Mouse (Mus musculus) layer of hippocampus, adult 2 months (tissue): ENCODE measurements around the gene 1700015G11Rik. TPM values are rescaled to one million over a fixed set of nuclear protein-coding genes. Genes with fewer than 3 reads are reported as not detected.

Experiments used
- DNase-seq, 2 experiments: peaks; one replicate each; pipeline ENCODE4 v3.0.0; 2022; ENCODE audit warnings: low spot score in 2 of 2
- H3K27ac ChIP-seq: fragments of 200-600 bp; 2 replicates; pipeline ENCODE4 v1.8.1; 2022
- H3K4me3 ChIP-seq: fragments of 200-600 bp; 2 replicates; pipeline ENCODE4 v1.8.1; 2022; ENCODE audit warnings: mild to moderate bottlenecking
- CTCF ChIP-seq: fragments of 200-600 bp; conservative IDR thresholded peaks from 2 replicates; pipeline ENCODE4 v1.8.1; 2022; ENCODE audit warnings: antibody characterized with exemption, mild to moderate bottlenecking, moderate library complexity
- total RNA-seq, 2 experiments: library from RNA; stranded (reverse); gene quantifications; 2 replicates each; pipeline ENCODE4 v1.2.3; 2021

1700015G11Rik gene
- total RNA-seq, 2 experiments from 2014 or later, result not detected

DNA sequence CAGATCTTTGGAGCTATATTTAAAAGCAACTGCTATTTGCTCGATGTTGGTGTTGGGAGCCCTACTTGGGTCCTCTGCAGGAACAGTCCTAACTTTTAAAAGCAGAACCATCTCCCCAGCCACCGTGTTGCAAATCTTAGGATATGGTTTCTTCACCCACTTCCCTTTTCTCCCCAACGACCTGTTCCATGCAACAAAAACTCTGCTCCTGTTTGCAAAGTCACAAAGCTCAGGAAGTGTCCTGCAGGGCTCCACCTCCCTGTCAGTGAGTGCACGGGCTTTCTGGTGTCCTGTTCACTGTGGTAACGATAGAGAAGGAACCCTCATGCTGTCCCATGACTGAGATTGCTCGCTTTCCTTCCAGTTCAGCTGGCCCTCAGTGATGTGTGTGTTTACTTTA lies 28.6 kb downstream of the 1700015G11Rik start:
- DNase-seq, result no peak
- Histone ChIP-seq H3K4me3 (no peak overlapping the region), H3K27ac (no peak overlapping the region)
- no peak for TF ChIP-seq CTCF

DNA sequence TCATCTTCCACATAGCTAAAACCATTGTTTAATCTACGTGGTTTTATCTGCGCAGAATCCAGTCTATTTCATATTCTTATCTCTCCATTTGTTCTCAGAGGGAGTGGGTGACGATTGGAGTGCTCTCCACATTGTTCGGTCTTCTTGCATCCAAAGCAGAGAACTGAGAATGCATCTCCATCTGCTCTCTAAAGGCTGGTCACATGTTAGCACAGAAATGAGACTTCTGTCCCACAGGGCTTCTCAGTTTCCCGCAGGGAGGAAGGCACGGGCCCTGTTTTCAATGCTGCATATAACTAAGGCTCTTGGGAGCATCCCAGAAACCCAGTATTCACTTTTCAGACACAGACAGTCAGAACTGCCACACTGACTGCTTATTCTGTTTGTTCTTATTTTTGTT lies 29.8 kb downstream of the 1700015G11Rik start:
- DNase-seq, result peak; percentile 29 to 30
- H3K27ac ChIP-seq, result no peak overlapping the region
- TF ChIP-seq CTCF, result no peak
- no peak overlapping the region for H3K4me3 ChIP-seq

DNA sequence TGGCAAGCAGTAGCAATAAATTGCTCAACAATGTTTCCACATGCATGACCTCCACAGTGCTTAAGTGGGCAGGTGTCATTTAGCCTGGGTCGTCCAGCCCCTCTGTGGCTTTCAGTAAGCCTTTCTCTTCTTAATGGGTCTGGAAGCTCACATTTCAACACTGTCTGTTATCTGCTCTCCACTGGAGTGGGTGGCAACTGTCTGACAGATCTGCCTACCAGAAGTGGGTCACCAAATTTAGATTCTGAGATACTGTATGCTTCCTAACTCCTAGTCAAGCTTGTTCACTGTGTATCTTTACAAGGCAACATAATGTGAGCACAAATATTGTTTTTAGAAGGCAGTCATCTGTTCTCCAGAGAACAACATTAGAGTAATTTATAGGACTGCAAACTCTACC lies 33.2 kb downstream of the 1700015G11Rik start:
- Histone ChIP-seq H3K4me3 (no peak overlapping the region), H3K27ac (no peak overlapping the region)
- no peak for TF ChIP-seq CTCF
- peak in 1 of 2 experiments; percentile 25 for DNase-seq

DNA sequence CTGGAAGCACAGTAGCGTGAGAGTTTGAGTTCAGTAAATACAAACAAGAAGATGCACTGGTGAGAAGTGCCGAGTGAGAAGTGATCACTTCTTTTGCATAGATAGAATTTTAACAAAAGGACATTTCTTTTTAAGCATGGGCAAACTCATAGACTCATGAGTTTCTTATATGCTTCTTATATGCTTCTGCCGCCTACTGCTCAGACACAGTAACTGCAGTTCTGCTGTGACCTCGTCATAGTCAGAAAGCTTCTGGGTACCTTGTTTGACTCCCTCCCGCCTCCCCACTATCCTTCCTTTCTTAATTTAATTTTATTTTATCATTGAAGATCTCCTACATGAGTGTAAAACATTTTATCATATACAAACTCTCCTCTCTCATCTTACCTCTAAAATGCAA lies 36.3 kb downstream of the 1700015G11Rik start:
- DNase-seq, result no peak
- Histone ChIP-seq H3K4me3 (no peak overlapping the region), H3K27ac (no peak overlapping the region)
- peak; percentile 83 for TF ChIP-seq CTCF

GRCm38 (mm10) chr7:51975181-51975580 lies 40.3 kb downstream of the 1700015G11Rik start:
- no peak overlapping the region for H3K4me3 ChIP-seq
- no peak for TF ChIP-seq CTCF
- no peak overlapping the region for H3K27ac ChIP-seq
- DNase-seq, result no peak

DNA sequence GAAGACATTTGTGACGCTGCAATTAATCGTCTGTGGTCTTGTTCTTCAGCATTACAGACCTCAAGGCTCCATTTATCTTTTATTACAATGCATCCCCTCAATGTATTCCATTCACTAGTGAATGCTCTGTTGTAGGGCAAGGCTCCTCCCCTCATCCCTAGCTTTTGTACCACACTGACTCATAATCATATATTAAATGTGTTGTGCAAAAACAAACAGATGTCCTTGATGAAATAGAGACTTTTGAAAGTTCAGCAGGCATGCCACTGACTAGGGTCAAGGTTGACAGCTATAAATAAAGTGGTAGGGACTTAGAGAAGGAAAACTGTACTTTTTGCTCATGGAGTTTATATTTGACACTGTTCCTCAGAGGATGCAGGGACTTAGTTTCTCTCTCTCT lies 42.0 kb downstream of the 1700015G11Rik start:
- no peak for DNase-seq
- TF ChIP-seq CTCF, result no peak
- no peak overlapping the region for H3K4me3 ChIP-seq
- no peak overlapping the region; the same call in 1 of the 2 replicates for H3K27ac ChIP-seq

GRCm38 (mm10) chr7:51973091-51973490 lies 42.4 kb downstream of the 1700015G11Rik start:
- no peak for DNase-seq
- TF ChIP-seq CTCF, result no peak
- Histone ChIP-seq H3K27ac (peak overlapping the region; percentile 37; the same call in 1 of the 2 replicates), H3K4me3 (no peak overlapping the region)

DNA sequence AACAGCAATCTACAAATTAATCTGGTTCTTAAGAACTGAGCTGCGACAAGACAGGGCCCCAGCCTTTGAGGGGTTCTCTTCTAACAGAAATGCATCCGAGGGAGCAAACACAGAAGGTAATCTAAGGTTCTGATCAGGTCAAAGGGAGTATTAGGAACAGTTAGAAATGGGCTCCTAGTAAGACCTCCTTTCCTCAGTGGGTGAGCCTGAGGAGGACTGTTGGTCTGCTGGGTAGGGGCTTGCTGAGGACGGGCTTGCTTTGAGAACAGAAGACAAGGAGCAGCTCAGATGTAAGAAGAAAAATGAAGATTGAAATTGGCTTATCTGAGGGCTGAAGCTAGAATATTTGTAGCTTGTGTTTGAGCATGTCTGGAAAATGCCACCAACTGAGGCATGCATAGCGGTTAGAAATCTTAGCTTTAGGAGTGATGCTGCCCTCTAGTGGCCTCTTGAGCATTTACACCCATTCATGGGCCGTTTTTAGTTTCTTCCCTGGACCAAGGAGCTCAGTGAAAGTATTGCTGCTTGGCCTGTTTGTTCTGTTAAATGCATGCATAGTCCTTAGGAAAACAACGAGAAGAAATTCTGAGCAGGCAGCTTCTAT lies 43.2 kb downstream of the 1700015G11Rik start:
- peak; percentile 95 for TF ChIP-seq CTCF
- H3K27ac ChIP-seq, result peak overlapping the region; percentile 37; the same call in 1 of the 2 replicates

DNA sequence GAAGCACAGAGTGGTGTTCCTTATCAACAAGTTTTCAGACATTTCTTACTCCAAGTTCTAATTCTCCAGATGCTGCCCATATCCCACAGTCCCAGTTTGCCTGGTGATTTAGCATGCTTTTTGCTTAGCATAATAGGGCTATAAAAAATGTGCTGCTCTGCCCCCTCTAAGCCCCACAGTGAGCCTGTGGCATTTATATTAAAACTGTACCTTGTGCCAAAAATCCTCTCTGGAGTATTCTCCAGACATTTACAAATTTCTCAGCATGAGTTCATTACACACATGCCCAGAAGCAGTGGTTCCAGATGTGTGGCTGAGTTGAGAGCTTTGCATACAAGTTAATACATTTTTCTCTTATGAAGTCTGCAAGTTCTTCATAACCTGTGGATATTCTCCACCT lies 46.1 kb downstream of the 1700015G11Rik start:
- DNase-seq, result no peak
- no peak for TF ChIP-seq CTCF
- H3K4me3 ChIP-seq, result no peak overlapping the region
- H3K27ac ChIP-seq, result no peak overlapping the region

More for the DNA sequence above, 43.2 kb downstream of the 1700015G11Rik start:
- H3K4me3 ChIP-seq, result no peak overlapping the region
- peak; percentile 41 to 62 for DNase-seq

GRCm38 (mm10) chr7:51967581-51967980 lies 47.9 kb downstream of the 1700015G11Rik start:
- TF ChIP-seq CTCF, result no peak
- no peak overlapping the region for H3K27ac ChIP-seq
- DNase-seq, result no peak
- no peak overlapping the region for H3K4me3 ChIP-seq

DNA sequence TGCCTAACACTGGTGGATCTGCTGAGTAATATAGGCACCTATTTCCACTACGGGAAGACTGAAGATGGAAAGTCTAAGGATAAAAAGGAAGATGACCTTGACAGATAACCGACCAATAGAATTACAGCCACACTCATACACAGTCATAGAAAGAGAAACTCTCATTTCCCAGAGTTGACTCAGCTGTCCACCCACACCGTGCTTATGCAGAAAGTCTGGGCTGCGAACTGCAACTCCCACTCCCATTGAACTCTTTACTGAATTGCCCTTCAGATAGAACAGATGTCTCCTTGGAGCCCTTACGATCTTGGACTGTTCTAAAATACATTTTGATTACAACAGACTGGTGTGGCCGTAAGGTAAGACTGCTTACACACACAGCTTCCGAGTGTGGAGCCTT lies 50.8 kb downstream of the 1700015G11Rik start:
- TF ChIP-seq CTCF, result no peak
- Histone ChIP-seq H3K27ac (no peak overlapping the region), H3K4me3 (no peak overlapping the region)
- DNase-seq, result peak in 1 of 2 experiments; percentile 25

- no peak overlapping the region for H3K27ac ChIP-seq
Observed at GRCm38 (mm10) chr7:51962219-51962952, 53.1 kb downstream of the 1700015G11Rik start.

More at GRCm38 (mm10) chr7:51962219-51962952, 53.1 kb downstream of the 1700015G11Rik start:
- DNase-seq, result no peak
- TF ChIP-seq CTCF, result no peak
- no peak overlapping the region for H3K4me3 ChIP-seq

Other genes starting within 250 kb of the 1700015G11Rik start
- gene Gas2, start 153.7 kb downstream of the 1700015G11Rik start, total RNA-seq, result 10 to 100 TPM; 28.2 to 31.0 TPM
- gene Fancf, start 153.5 kb downstream of the 1700015G11Rik start, total RNA-seq, result 1 to 10 TPM; 4.7 to 5.0 TPM
- gene Svip, start 9.7 kb downstream of the 1700015G11Rik start, total RNA-seq, result 10 to 100 TPM; 35.2 to 38.2 TPM